Mouse (Mus musculus): Measurements from ENCODE around the gene Col1a1. TPM values are rescaled to one million over a fixed set of nuclear protein-coding genes. Genes with fewer than 3 reads are reported as not detected.

Gene Col1a1
- polyA plus RNA-seq, 1 experiment from 2014 or later: 941 TPM

DNA sequence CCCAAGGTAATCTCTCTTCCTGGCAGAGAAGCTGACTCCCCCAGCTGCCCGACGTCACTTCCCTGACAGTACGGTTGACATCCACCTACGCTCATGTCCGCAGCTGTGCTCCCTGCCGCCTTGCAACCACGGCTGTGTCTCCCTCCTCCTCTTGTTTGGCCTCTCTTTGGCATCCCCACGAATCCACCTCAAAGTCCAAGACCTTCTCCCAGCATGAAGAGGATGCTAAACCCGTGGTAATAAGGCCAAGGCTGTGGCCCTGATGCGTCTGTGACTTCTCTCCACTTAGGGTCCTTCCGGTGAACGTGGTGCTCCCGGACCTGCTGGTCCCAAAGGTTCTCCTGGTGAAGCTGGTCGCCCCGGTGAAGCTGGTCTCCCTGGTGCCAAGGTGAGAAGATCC is 7.0 kb downstream of the Col1a1 start:
- peak overlapping the region; percentile 62; the same call in 1 of the 2 replicates for H3K27ac ChIP-seq (ENCODE audit: low read length)
- H3K27me3 ChIP-seq (ENCODE audit: insufficient read depth, low read length): peaks cover 6% of the 10 kb centered on the region; the same call in 1 of the 2 replicates

DNA sequence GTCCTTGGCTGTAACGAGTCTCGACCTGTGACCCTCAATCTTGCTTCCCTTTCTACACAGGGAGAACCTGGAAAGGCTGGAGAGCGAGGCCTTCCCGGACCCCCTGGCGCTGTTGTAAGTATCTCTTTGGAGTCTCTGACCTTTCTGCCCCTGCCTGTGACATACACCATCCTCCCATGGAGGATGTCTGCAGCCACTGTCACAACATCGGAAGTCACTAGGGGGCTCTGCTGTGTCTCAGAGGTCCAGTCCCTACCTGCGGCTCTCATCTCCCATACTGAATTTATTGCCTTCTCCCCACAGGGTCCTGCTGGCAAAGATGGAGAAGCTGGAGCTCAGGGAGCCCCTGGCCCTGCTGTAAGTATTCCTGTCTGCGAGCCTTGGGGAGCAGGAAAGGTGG is 8.3 kb downstream of the Col1a1 start:
- no peak overlapping the region for H3K4me2 ChIP-seq (replicated peaks; ENCODE audit: low read depth, low read length)
- no peak overlapping the region for H3K9ac ChIP-seq (replicated peaks; ENCODE audit: low read length)
- no peak overlapping the region for H3K4me3 ChIP-seq (ENCODE audit: low read length)
- H3K36me3 ChIP-seq (ENCODE audit: insufficient read depth, low read length): peaks cover 25% of the 10 kb centered on the region; the same call in 1 of the 2 replicates
- H3K27ac ChIP-seq (ENCODE audit: low read length): peak overlapping the region; percentile 37; the same call in 1 of the 2 replicates
- 22% methylated on average over 8 of the region's 8 CpGs for WGBS
- H3K4me1 ChIP-seq (ENCODE audit: insufficient read depth, low read length): no peaks in the 10 kb centered on the region
- H3K27me3 ChIP-seq (ENCODE audit: insufficient read depth, low read length): no peaks in the 10 kb centered on the region
- no peaks in the 10 kb centered on the region for H3K9me3 ChIP-seq (ENCODE audit: low read length)
- no peak for ATAC-seq (ENCODE audit: low FRiP score, low TSS enrichment)

More for the DNA sequence above, 7.0 kb downstream of the Col1a1 start:
- H3K9me3 ChIP-seq (ENCODE audit: low read length): no peaks in the 10 kb centered on the region
- 75% methylated on average over 15 of the region's 15 CpGs for WGBS
- peaks cover 23% of the 10 kb centered on the region; the same call in 1 of the 2 replicates for H3K36me3 ChIP-seq (ENCODE audit: insufficient read depth, low read length)
- no peak for ATAC-seq (ENCODE audit: low FRiP score, low TSS enrichment)
- no peak overlapping the region for H3K4me2 ChIP-seq (replicated peaks; ENCODE audit: low read depth, low read length)
- H3K4me1 ChIP-seq (ENCODE audit: insufficient read depth, low read length): peaks cover 3% of the 10 kb centered on the region; the same call in 1 of the 2 replicates
- H3K4me3 ChIP-seq (ENCODE audit: low read length): no peak overlapping the region
- no peak overlapping the region for H3K9ac ChIP-seq (replicated peaks; ENCODE audit: low read length)

DNA sequence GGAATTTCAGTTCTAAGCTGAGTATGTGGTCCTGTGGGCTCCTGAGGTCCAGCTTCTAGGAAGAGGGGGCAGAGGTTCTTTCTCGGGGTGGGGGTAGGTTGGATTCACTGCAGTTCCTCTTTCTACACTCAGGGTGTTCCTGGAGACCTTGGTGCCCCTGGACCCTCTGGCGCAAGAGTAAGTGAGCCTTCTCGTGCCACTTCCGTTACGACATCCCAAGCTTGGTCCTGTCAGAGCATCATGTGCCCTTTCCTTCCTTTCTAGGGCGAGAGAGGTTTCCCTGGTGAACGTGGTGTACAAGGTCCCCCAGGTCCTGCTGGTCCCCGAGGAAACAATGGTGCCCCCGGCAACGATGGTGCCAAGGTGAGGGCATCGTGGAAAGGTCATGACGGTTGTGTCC is 9.2 kb downstream of the Col1a1 start:
- H3K4me1 ChIP-seq (ENCODE audit: insufficient read depth, low read length): no peaks in the 10 kb centered on the region
- peak overlapping the region; percentile 64; the same call in 1 of the 2 replicates for H3K27ac ChIP-seq (ENCODE audit: low read length)
- no peak overlapping the region for H3K4me2 ChIP-seq (replicated peaks; ENCODE audit: low read depth, low read length)
- no peak overlapping the region for H3K9ac ChIP-seq (replicated peaks; ENCODE audit: low read length)
- H3K27me3 ChIP-seq (ENCODE audit: insufficient read depth, low read length): no peaks in the 10 kb centered on the region
- no peak for ATAC-seq (ENCODE audit: low FRiP score, low TSS enrichment)
- peaks cover 25% of the 10 kb centered on the region; the same call in 1 of the 2 replicates for H3K36me3 ChIP-seq (ENCODE audit: insufficient read depth, low read length)
- H3K9me3 ChIP-seq (ENCODE audit: low read length): no peaks in the 10 kb centered on the region
- 88% methylated on average over 12 of the region's 12 CpGs for WGBS
- no peak overlapping the region for H3K4me3 ChIP-seq (ENCODE audit: low read length)

DNA sequence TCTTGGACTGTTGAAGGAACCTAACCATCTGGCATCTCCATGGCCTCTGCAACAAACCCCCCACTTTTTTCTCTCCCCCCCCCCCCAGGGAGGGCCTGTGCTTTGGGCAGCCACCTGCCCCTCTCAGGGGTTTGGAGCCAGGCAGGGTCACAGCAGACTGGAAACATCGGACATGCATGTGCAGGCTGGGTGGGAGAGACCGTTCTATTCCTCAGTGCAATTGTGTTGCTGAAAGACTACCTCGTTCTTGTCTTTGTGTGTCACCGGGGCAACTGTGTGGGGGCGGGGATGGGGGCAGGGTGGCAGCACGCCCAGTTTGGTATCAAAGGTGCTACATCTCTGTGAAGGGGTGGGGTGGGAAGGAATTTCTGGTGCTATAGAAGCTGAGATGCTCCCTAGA is 16.1 kb downstream of the Col1a1 start:
- H3K36me3 ChIP-seq (ENCODE audit: insufficient read depth, low read length): peaks cover 11% of the 10 kb centered on the region; the same call in 1 of the 2 replicates

DNA sequence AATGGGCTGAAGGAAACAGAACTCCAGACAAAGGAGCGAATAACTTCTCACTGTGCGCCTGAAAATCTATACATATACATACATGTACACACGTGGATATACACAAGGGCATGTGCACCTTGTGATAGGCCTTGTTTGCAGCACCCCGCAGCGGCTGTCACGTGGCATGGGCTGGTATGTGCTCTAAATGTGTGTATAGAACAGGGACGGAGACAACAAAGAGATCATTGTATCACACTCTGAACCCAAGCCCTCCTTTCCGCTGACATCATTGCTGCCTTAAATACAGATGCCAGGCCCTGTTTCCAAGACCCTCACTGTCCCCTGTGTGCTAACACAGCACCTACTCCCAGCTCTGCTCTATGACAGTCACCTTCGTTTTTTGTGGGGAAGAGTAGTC is 19.1 kb downstream of the Col1a1 start:
- Histone ChIP-seq H3K9me3 (ENCODE audit: low read length) (no peaks in the 10 kb centered on the region), H3K4me3 (ENCODE audit: low read length) (no peak overlapping the region), H3K4me2 (replicated peaks; ENCODE audit: low read depth, low read length) (no peak overlapping the region), H3K36me3 (ENCODE audit: insufficient read depth, low read length) (peaks cover 7% of the 10 kb centered on the region; the same call in 1 of the 2 replicates), H3K4me1 (ENCODE audit: insufficient read depth, low read length) (peaks cover 15% of the 10 kb centered on the region), H3K27me3 (ENCODE audit: insufficient read depth, low read length) (no peaks in the 10 kb centered on the region), H3K9ac (replicated peaks; ENCODE audit: low read length) (no peak overlapping the region), H3K27ac (ENCODE audit: low read length) (no peak overlapping the region)
- 84% methylated on average over 9 of the region's 9 CpGs for WGBS
- no peak for ATAC-seq (ENCODE audit: low FRiP score, low TSS enrichment)

More for the DNA sequence above, 16.1 kb downstream of the Col1a1 start:
- Histone ChIP-seq H3K9me3 (ENCODE audit: low read length) (no peaks in the 10 kb centered on the region), H3K27ac (ENCODE audit: low read length) (no peak overlapping the region), H3K27me3 (ENCODE audit: insufficient read depth, low read length) (no peaks in the 10 kb centered on the region), H3K4me3 (ENCODE audit: low read length) (no peak overlapping the region), H3K4me1 (ENCODE audit: insufficient read depth, low read length) (peaks cover 7% of the 10 kb centered on the region), H3K4me2 (replicated peaks; ENCODE audit: low read depth, low read length) (no peak overlapping the region), H3K9ac (replicated peaks; ENCODE audit: low read length) (no peak overlapping the region)
- ATAC-seq (ENCODE audit: low FRiP score, low TSS enrichment): no peak
- 15% methylated on average over 6 of the region's 6 CpGs for WGBS

DNA sequence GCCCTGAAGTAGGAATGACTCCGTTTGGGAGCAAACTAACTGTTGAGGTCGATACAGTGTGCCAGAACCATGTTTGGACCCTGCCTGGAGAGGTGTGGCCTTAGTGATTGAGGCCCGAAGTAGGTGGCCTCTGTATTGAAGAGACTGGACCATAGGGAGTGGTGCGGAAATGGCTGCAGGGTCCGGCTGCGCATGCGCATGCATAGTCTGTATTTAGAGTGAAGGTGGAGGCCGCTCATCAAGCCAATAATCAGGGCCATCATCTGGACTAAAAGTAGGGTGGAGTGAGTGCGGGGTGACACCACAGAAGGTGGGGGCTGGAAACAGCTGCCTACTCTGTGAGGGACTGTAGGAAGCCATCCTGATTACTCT is 21.7 kb downstream of the Col1a1 start:
- 77% methylated on average over 9 of the region's 9 CpGs for WGBS

DNA sequence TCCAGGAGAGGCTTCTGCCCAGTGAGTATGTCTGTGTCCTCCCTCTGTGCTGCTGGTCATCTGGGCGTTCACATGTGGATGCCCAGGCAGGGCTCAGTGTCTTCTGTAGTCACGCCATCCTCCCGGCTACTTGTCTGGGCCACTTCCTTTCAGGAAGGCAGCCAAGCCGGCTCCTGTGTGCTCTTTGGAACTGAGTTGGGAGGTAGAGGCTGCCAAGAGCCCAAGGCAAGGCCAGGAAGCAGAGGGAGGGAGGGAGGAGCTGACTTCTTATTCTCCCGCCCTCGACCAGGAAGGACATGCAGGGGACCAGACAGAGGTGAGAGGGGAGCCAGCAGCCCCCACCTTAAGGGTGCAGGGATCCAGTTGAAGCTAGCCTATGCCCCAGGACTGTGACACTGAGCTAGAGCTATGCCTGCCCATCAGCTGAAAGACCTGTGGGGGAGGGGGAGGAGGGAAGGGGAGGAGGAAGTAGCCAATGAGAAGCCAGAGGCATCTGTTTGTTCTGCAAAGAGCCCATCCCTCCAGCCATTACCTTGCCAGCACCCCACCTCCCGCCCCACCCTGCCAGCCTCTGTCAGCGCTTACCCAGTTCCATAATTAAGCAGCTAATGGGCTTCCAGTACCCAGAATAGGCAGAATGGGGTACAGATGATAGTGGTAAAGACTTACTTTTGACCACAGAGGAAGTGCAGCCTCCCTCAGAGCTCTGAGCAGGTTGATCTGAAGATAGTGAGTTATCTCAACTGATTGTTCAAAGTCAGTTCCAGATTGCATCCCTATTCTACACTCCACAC is 22.2 kb downstream of the Col1a1 start:
- H3K36me3 ChIP-seq (ENCODE audit: insufficient read depth, low read length): no peaks in the 10 kb centered on the region
- H3K9me3 ChIP-seq (ENCODE audit: low read length): no peaks in the 10 kb centered on the region
- H3K9ac ChIP-seq (replicated peaks; ENCODE audit: low read length): no peak overlapping the region
- H3K27me3 ChIP-seq (ENCODE audit: insufficient read depth, low read length): no peaks in the 10 kb centered on the region
- 11% methylated on average over 8 of the region's 8 CpGs for WGBS
- H3K4me1 ChIP-seq (ENCODE audit: insufficient read depth, low read length): peaks cover 12% of the 10 kb centered on the region
- H3K4me2 ChIP-seq (replicated peaks; ENCODE audit: low read depth, low read length): no peak overlapping the region
- H3K27ac ChIP-seq (ENCODE audit: low read length): peak overlapping the region; percentile 40
- peak; percentile 72 for ATAC-seq (ENCODE audit: low FRiP score, low TSS enrichment)
- no peak overlapping the region for H3K4me3 ChIP-seq (ENCODE audit: low read length)

More for the DNA sequence above, 21.7 kb downstream of the Col1a1 start:
- H3K9me3 ChIP-seq (ENCODE audit: low read length): no peaks in the 10 kb centered on the region
- H3K36me3 ChIP-seq (ENCODE audit: insufficient read depth, low read length): no peaks in the 10 kb centered on the region
- peak overlapping the region; percentile 40 for H3K27ac ChIP-seq (ENCODE audit: low read length)
- no peak overlapping the region for H3K4me2 ChIP-seq (replicated peaks; ENCODE audit: low read depth, low read length)
- H3K4me1 ChIP-seq (ENCODE audit: insufficient read depth, low read length): peaks cover 10% of the 10 kb centered on the region
- H3K4me3 ChIP-seq (ENCODE audit: low read length): no peak overlapping the region
- no peak overlapping the region for H3K9ac ChIP-seq (replicated peaks; ENCODE audit: low read length)
- no peak for ATAC-seq (ENCODE audit: low FRiP score, low TSS enrichment)
- H3K27me3 ChIP-seq (ENCODE audit: insufficient read depth, low read length): no peaks in the 10 kb centered on the region

DNA sequence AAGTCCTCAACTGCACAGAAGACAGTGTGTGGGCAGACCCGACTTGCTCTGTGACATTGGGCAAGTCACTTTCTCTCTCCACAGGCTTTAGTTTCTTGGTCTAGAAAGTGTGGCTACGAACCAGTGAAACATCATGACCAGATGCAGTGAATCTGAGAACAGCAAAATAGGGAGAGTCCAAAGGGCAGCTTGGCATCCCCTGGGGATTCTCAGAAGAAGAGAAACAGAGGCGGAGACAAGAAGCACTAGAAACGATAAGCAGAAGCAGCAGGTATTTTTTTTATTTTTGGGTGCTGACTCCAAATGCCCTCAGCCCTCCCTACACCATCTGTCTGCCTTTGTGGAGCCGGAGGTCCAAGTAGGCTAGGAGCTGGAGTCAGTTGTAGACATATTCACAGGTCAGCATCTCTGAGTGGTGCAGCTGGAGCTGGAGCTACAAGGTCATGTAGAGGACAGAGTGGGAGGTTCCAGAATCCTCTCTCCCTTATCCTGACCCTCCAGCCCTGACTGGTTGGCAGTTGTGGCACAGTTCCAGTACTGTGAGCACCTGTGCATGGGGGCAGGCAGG is 26.6 kb downstream of the Col1a1 start:
- no peaks in the 10 kb centered on the region for H3K9me3 ChIP-seq (ENCODE audit: low read length)
- H3K27ac ChIP-seq (ENCODE audit: low read length): no peak overlapping the region
- no peak overlapping the region for H3K9ac ChIP-seq (replicated peaks; ENCODE audit: low read length)
- no peak overlapping the region for H3K4me3 ChIP-seq (ENCODE audit: low read length)
- no peak; the same call in 1 of the 2 replicates for ATAC-seq (ENCODE audit: low FRiP score, low TSS enrichment)
- no peaks in the 10 kb centered on the region for H3K27me3 ChIP-seq (ENCODE audit: insufficient read depth, low read length)
- 65% methylated on average over 5 of the region's 5 CpGs for WGBS
- peaks cover 12% of the 10 kb centered on the region for H3K4me1 ChIP-seq (ENCODE audit: insufficient read depth, low read length)
- H3K4me2 ChIP-seq (replicated peaks; ENCODE audit: low read depth, low read length): no peak overlapping the region
- H3K36me3 ChIP-seq (ENCODE audit: insufficient read depth, low read length): no peaks in the 10 kb centered on the region

DNA sequence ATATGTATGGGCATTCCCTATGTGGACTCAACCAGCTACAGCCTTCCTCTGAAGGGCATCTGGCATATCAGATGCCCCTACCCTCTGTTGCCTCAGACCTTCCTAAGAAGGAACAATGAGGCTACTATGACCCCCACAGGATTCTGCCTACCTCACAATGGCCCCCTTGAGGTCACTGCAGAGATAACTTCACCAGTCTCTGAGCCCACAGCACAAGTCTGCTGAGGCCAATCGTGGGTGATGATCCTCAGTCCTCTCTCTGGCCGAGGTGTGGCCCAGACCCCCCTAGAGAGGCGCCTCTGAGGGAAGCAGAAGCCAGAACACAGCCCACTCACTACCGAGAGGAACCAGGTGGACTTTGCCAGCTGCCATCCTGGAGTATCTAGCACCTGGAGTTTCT is 31.4 kb downstream of the Col1a1 start, which contains the start of gene Hils1:
Hils1 (plus strand) TSS at position 175 of the 400 bp plus-strand sequence.
- H3K4me3 ChIP-seq (ENCODE audit: low read length): no peak within 1 kb of the TSS
- H3K4me2 ChIP-seq (replicated peaks; ENCODE audit: low read depth, low read length): no peak within 1 kb of the TSS
- no peak within 1 kb of the TSS for H3K27ac ChIP-seq (ENCODE audit: low read length)
- 0 out of 2 replicates have a peak, but pooled peaks cover 4% of the 10 kb centered on the region for H3K4me1 ChIP-seq (ENCODE audit: insufficient read depth, low read length)
- no peaks in the 10 kb centered on the region for H3K36me3 ChIP-seq (ENCODE audit: insufficient read depth, low read length)
- no peak within 1 kb of the TSS for H3K9ac ChIP-seq (replicated peaks; ENCODE audit: low read length)
- no peak for ATAC-seq (ENCODE audit: low FRiP score, low TSS enrichment)
- no peaks in the 10 kb centered on the region for H3K9me3 ChIP-seq (ENCODE audit: low read length)
- H3K27me3 ChIP-seq (ENCODE audit: insufficient read depth, low read length): no peaks in the 10 kb centered on the region
- 37% methylated on average over 4 of the region's 4 CpGs for WGBS

DNA sequence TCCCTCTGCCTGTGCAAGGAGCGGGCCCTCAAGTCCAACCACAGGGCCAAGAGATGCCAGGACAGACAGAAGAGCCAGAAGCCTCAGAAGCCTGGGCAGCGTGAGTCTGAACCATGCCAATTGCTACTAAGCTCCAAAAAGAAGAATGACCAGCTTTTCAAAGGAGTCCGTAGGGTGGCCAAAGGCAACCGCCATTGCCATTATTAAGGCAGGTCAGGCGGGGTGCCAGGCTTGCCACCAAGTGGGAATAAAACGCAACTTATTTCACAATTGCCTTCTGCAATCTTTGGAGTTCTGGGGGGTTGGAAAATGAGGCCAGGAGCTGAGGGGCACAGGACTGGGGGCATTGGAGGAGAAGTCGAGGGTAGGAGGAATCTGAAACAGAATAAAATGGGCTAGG is 32.2 kb downstream of the Col1a1 start:
- 81% methylated on average over 7 of the region's 7 CpGs for WGBS
- ATAC-seq (ENCODE audit: low FRiP score, low TSS enrichment): no peak
- H3K4me2 ChIP-seq (replicated peaks; ENCODE audit: low read depth, low read length): no peak overlapping the region
- no peak overlapping the region for H3K27ac ChIP-seq (ENCODE audit: low read length)
- no peaks in the 10 kb centered on the region for H3K4me1 ChIP-seq (ENCODE audit: insufficient read depth, low read length)
- H3K9ac ChIP-seq (replicated peaks; ENCODE audit: low read length): no peak overlapping the region
- no peaks in the 10 kb centered on the region for H3K9me3 ChIP-seq (ENCODE audit: low read length)
- H3K27me3 ChIP-seq (ENCODE audit: insufficient read depth, low read length): no peaks in the 10 kb centered on the region
- no peak overlapping the region for H3K4me3 ChIP-seq (ENCODE audit: low read length)
- no peaks in the 10 kb centered on the region for H3K36me3 ChIP-seq (ENCODE audit: insufficient read depth, low read length)
